Mouse (Mus musculus) ES-Bruce4 (cell line): Measurements from ENCODE around the gene Tbl1xr1. TPM values are rescaled to one million over a fixed set of nuclear protein-coding genes. Genes with fewer than 3 reads are reported as not detected.
A peak's percentile ranks its signal among the peaks of the same experiment; 100 is the strongest.

Experiments
- H3K27ac ChIP-seq: 2 replicates; pipeline ENCODE4 v1.5.1; 2012; ENCODE audit warnings: low read length, inconsistent platforms; ENCODE audit not compliant: insufficient read depth
- H3K27me3 ChIP-seq: 2 replicates; pipeline ENCODE4 v1.6.1; 2012; ENCODE audit warnings: mild to moderate bottlenecking, low read length, inconsistent platforms; ENCODE audit not compliant: control insufficient read depth, poor library complexity, insufficient read depth, severe bottlenecking
- H3K36me3 ChIP-seq: 2 replicates; pipeline ENCODE4 v1.6.1; 2012; ENCODE audit warnings: inconsistent platforms, mild to moderate bottlenecking, low read length, moderate library complexity; ENCODE audit not compliant: control insufficient read depth, poor library complexity, insufficient read depth, severe bottlenecking
- H3K4me1 ChIP-seq: one replicate; pipeline ENCODE4 v1.8.1; 2011; ENCODE audit warnings: low read length; ENCODE audit not compliant: control insufficient read depth, insufficient read depth
- H3K4me3 ChIP-seq: 2 replicates; pipeline ENCODE4 v1.5.1; 2011; ENCODE audit warnings: low read depth, mild to moderate bottlenecking, low read length
- H3K9ac ChIP-seq: 2 replicates; pipeline ENCODE4 v1.6.1; 2012; ENCODE audit warnings: low read depth, mild to moderate bottlenecking, inconsistent platforms; ENCODE audit not compliant: poor library complexity, severe bottlenecking
- H3K9me3 ChIP-seq: replicated peaks from 2 replicates; pipeline ENCODE4 v1.6.1; 2012; ENCODE audit warnings: mild to moderate bottlenecking, low read length, inconsistent platforms; ENCODE audit not compliant: control insufficient read depth, poor library complexity, insufficient read depth, severe bottlenecking
- CTCF ChIP-seq: IDR thresholded peaks from one replicate; pipeline ENCODE4 v1.8.1; 2011; ENCODE audit warnings: low read depth, low read length
- EP300 ChIP-seq: IDR thresholded peaks from 2 replicates; pipeline ENCODE4 v1.6.1; 2011; ENCODE audit warnings: low read depth, low read length; ENCODE audit not compliant: insufficient read depth
- POLR2A ChIP-seq: IDR thresholded peaks from one replicate; pipeline ENCODE4 v1.8.1; 2011; ENCODE audit warnings: low read length; ENCODE audit not compliant: insufficient read depth
- polyA plus RNA-seq: library from polyadenylated mRNA; stranded (reverse); fragments of >200 nt; gene quantifications from 2 replicates; pipeline ENCODE4 v1.2.4, GENCODE M21; 2011; ENCODE audit warnings: low read depth; ENCODE audit not compliant: missing spikeins, insufficient read depth, insufficient read length

Tbl1xr1 gene
- 50.0 and 64.4 TPM in 2 replicates for polyA plus RNA-seq

DNA sequence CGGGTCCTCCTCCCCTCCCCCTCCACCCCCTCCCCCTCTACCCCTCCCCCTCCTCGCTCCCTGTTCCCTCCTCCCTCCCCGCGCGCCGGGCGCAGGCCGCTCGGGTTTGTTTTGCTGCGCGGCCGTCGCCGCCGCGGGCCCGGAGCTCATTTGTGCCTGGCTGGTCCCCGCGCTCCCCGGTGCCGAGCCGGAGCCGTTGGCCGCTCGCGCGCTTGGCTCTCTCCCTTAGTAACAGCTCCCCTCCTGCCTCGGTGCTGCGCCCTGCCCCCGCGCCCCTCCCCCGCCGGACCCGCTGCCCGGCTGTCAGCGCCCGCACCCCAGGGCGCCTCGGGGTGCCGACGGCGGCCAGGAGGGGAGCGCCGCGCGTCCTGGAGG lies at the start of gene Tbl1xr1:
Tbl1xr1 (plus strand) TSS at position 92 of the 375 bp plus-strand sequence.
- Histone ChIP-seq H3K36me3 (peaks cover 6% of the 10 kb centered on the region; the same call in 1 of the 2 replicates), H3K9me3 (no peaks in the 10 kb centered on the region), H3K4me3 (peak within 1 kb of the TSS; percentile 99), H3K27ac (peak within 1 kb of the TSS; percentile 91), H3K27me3 (no peaks in the 10 kb centered on the region), H3K9ac (peak within 1 kb of the TSS; percentile 100), H3K4me1 (peaks cover 2% of the 10 kb centered on the region)
- TF ChIP-seq CTCF, result no peak
- TF ChIP-seq POLR2A, result no peak
- TF ChIP-seq EP300, result no peak

DNA sequence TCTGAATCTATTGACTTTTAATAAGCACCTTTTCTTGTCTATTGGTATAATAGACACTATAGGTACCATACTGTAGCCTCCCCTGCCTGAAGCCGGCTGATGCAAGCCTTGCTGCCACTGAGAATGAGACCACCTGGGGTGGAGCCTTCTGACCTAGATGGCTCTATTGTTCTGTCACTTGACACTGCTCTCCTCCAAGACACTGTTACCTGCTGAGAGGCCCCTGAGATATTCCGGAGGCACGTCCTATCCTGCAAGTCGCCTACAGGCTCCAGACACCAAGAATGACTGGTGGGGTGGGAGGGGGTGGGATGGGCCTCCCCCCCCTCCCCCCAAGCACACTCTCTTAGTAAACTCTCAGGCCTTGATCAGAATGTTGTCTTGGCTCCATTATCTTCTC lies 38.4 kb upstream of the Tbl1xr1 start:
- Histone ChIP-seq H3K4me1 (peaks cover 7% of the 10 kb centered on the region), H3K4me3 (no peak overlapping the region), H3K9ac (peak overlapping the region; percentile 7; the same call in 1 of the 2 replicates), H3K27me3 (no peaks in the 10 kb centered on the region), H3K9me3 (peaks cover 7% of the 10 kb centered on the region), H3K27ac (peak overlapping the region; percentile 97), H3K36me3 (no peaks in the 10 kb centered on the region)
- peak; percentile 96 for TF ChIP-seq EP300
- no peak for TF ChIP-seq POLR2A
- no peak for TF ChIP-seq CTCF

DNA sequence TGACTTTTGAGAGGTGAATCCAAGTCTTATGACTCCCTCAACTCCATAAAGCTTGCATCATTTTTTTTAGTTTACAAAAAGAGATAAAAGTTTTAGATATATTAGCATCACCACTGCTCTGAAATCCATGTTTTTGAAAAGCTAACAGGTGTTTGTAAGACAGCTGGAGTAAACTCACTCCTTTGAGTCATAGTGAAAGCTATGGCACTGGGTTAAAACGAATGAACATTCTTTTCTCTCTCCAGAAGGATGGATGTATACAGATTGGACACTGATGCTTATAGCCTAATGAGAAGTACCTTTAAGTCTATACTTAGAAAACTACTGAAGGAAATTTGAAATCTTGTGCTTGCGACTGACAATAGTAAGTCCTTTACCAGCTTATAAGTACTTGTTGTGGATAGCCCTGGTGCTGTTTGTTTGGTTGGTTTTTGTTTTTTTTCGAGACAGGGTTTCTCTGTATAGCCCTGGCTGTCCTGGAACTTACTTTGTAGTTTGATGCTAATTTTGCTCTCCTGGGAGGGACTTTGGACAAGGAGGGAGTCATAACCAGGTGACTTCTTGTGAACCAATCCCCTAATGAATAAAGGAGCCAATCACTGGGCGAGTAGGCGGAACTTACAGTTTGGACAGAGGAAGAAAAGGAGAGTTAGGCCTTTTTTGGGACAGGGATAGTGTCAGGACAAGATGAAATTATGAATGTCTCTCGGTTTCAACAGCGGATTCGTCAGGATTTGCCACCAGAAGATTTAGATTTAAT lies 37.2 kb upstream of the Tbl1xr1 start:
- Histone ChIP-seq H3K9me3 (peaks cover 12% of the 10 kb centered on the region), H3K27ac (peak overlapping the region; percentile 97), H3K36me3 (no peaks in the 10 kb centered on the region), H3K27me3 (no peaks in the 10 kb centered on the region), H3K4me1 (peaks cover 7% of the 10 kb centered on the region), H3K4me3 (no peak overlapping the region; the same call in 1 of the 2 replicates), H3K9ac (peak overlapping the region; percentile 48)
- no peak for TF ChIP-seq CTCF
- TF ChIP-seq POLR2A, result no peak

DNA sequence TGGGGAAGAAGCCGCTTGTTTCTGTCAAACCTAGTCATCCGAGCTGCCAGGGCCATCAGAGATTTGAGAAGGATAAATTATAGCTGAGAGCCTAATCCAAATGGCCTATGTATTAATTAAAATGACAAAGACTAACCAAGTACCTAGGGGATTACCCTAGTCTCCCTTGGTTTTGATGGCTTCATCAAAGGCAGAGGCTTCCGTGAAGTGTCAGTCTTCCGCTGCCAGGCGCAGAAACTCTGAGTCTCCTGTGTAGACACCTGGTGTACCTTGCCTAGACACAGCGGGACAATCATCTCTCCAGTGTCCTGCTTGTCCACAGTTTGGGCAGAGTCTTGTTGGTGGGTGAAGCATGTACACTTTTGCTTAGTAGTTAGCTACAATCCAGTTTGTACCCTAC lies 35.8 kb upstream of the Tbl1xr1 start:
- H3K27me3 ChIP-seq, result no peaks in the 10 kb centered on the region
- no peak overlapping the region for H3K4me3 ChIP-seq
- no peak for TF ChIP-seq POLR2A
- TF ChIP-seq CTCF, result no peak
- TF ChIP-seq EP300, result no peak
- H3K9me3 ChIP-seq, result peaks cover 12% of the 10 kb centered on the region
- H3K36me3 ChIP-seq, result no peaks in the 10 kb centered on the region
- no peak overlapping the region for H3K9ac ChIP-seq
- no peak overlapping the region for H3K27ac ChIP-seq
- H3K4me1 ChIP-seq, result peaks cover 5% of the 10 kb centered on the region

DNA sequence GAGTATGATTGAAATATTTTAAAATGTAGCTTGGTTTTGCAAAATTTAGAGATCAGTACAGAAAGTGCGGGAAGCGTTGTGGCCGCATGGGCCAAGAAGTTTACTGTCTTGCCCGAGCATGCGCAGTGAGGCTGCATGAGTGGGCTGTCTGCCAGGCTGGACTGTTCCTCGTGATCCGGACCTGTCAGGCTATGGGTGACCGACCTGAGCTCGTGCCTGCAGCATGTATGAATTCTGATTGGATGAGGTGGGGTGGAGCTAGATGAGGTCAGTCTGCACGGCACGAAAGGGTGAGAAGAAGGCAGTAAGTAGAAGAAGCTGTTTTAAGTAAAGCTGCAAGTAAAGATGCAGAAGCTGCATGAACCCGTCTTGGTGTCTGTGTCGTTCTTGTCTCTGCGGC lies 29.2 kb upstream of the Tbl1xr1 start:
- Histone ChIP-seq H3K27me3 (no peaks in the 10 kb centered on the region), H3K4me1 (no peaks in the 10 kb centered on the region), H3K9ac (no peak overlapping the region), H3K4me3 (no peak overlapping the region), H3K27ac (no peak overlapping the region), H3K36me3 (no peaks in the 10 kb centered on the region), H3K9me3 (peaks cover 9% of the 10 kb centered on the region)
- TF ChIP-seq CTCF (no peak), POLR2A (no peak), EP300 (0 out of 2 replicates have a peak, but pooled peaks have one; percentile 14)

DNA sequence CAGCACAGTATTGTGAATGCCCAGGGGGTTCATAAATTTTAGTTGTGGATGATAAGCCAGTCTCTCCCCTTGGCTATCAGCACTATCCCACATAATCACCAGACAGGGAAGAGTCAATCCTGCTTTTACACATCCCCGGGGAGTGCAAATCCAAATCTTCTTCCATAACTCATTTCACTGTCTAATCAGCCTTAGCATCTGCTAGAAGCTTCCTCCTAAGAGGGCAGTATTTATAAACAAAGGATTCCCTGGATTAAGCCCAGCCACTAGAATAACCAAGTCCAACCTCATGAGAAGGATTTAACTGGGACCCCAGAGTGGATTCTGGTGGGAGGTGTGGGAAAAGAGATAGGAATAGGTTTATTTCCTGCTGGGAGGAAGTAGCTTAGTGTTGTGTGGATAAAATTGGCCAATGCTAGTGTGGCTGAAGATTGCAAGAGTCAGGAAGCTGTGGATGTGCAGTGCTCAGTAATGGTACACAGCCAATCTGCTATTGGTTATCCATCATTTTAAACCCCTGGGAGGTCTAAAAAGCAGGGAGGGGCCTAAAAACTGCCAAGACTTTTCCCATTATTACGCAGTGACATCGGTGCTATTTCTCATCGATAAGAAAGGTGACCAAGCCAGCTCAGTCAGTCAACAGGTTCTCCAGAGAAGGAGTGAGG lies 19.7 kb upstream of the Tbl1xr1 start:
- no peak overlapping the region for H3K4me3 ChIP-seq
- H3K36me3 ChIP-seq, result no peaks in the 10 kb centered on the region
- H3K27ac ChIP-seq, result no peak overlapping the region
- no peak for TF ChIP-seq CTCF
- no peak for TF ChIP-seq EP300
- no peak for TF ChIP-seq POLR2A
- no peaks in the 10 kb centered on the region for H3K4me1 ChIP-seq
- no peaks in the 10 kb centered on the region for H3K27me3 ChIP-seq
- H3K9me3 ChIP-seq, result no peaks in the 10 kb centered on the region; the same call in 1 of the 2 replicates
- no peak overlapping the region for H3K9ac ChIP-seq
